Mouse (Mus musculus): ENCODE results near the gene Bicc1.
"Not testable (repeated sequence)": the region's sequence is repeated elsewhere in the genome, so short reads cannot be mapped to it uniquely, and the experiment has no call there.

Gene Bicc1

DNA sequence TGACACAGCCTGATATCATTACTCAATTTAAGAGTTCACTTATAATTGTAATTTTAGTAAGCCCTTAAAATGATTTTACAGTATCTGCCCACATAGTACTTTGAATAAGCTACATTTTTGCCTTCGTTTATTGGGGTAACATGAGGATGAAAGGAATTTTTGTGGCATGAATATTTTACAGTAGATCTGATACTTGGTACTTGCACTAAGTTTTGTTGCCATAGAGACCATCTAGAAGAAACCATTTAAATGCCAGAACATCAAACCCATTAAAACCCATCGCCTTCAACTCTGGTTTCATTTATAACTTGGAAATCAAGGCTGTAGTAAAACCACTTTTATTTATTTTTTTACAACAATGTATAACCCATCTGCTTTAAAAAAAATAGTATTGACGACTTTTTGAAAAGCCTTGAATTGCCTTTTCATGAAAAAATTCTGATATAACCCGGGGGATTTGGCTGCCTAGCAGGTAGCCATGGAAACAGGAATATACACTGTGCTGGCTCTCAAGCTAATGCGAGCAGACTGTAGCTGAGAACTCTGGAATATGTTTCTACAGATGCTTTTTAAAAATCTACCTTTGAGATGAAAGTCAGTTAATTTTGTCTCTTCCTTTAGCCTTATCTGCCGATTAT is 165.9 kb downstream of the Bicc1 start:
- no peak for DNase-seq (ENCODE audit: low spot score)

DNA sequence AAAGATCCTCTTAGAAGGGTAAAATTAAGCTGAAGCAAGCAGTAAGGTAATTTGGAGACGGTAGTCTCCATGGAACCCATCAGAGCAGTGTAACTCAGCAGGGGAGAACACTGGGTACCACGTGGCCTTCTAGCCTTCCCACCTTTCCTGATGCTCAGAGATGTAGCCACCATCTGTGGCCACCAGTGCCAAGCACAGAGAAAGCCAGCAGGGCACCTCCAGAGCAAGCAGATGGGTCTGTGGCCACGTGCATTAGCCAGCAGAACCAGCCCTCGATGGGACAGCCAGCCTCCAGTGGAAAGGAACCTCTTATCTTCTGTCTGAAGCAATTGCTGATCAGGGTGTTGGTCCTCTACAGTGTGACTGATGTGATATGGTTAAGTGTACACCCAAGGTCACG is 172.1 kb downstream of the Bicc1 start:
- no peak for DNase-seq (ENCODE audit: low spot score)

DNA sequence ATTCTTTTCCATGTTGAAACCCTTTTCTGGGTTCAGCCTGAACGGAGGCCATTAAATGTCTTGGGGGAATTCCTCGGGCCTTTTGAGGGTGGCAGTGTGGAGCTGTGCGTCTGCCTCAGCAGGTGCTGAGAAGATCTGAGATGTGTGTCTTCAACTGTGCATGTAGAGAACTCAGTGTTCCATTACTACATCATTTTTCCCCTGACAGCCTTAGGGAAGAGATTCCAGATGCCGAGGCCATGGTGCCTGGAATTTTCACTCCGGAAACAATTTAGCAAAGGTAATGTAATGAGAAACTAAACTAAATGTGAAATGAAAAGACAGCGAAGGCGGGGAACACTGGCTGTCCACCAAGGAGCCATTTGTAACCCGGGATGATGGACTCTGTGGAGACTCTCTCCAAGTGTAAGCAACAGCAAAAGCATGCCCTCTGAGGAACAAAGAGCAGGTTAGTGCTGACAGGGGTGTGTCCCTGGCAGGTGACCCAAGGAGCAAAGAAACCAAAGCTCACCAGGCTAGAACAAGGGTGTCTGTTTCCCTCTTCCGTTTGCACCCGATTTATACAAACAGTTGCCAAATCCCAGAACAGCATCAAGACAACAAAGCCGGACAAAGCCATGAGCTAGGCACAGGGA is 176.3 kb downstream of the Bicc1 start:
- DNase-seq (ENCODE audit: low spot score), result no peak

DNA sequence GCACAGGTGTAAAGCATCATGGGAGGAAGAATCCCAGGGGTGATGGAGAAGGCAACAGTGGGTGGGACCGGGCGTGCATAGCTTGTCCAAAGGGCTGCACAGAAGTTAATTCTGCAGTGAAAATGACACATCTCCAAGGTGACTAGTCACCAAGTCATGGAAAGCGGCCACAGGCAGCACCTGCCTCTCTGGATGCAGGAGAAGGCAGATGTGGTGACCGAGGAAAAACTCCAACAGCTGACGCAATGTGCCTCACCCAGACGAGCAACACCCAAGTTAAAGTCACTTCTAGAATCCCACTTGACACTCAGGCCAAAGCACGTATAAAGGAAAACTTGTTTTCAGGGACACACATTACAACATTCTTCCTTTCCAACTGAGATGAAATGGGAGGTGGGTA is 177.3 kb downstream of the Bicc1 start:
- no peak for DNase-seq (ENCODE audit: low spot score)

DNA sequence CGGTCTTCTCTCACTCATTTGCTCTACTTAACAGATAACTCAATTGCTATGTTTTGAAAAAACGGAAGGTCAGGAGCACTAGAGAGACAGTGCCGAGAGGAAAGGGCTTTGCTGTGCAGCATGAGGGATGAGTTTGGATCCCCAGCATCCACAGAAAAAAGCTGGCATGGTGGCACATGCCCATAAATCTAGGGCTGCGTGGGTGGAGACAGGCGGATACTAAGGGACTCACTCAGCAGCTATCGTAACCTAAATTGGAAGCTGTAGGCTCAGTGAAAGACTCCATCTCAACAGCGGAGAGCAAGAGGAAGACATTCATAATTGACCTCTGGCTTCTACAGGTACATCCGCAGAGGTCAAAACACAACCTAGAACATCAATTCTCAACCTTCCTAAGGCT is 179.8 kb downstream of the Bicc1 start:
- DNase-seq (ENCODE audit: low spot score), result no peak

DNA sequence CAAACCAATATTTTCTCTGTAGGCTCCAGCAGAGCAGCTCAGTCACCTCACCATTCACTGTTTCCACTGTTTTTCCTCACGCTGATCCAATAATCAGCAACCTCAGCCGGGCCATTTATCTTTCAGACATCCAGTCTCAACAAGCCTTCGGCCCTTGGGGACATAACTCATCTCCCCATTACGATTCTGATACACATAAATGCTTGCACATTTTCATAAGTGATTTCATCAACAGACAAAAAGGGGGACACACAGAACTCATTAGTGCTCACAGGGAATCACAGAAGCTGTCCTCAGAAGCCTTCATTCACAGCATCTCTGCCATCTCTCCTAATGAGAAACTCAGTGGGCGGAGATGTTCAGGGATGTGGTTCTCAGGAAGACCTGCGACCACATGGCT is 182.4 kb downstream of the Bicc1 start:
- DNase-seq (ENCODE audit: low spot score), result no peak

DNA sequence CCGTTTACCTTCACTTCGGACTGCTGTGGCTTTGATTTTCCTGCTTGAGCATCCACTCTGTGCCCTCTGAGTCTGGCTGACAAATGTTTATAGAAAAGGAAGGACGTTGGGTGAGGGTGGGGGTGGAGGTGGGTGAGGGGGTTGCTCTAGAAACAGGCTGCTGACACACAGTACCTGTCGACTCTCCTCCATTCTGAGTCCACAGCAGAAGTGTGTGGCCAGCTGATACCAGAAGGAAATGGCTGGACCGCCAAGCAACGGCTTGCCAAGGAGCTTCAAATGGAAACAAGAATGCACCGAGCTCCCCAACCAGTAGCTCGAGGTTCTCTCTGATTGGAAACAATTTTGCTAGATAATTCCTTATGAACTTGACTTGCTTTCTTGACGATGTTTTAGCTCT is 182.9 kb downstream of the Bicc1 start:
- no peak for DNase-seq (ENCODE audit: low spot score)

DNA sequence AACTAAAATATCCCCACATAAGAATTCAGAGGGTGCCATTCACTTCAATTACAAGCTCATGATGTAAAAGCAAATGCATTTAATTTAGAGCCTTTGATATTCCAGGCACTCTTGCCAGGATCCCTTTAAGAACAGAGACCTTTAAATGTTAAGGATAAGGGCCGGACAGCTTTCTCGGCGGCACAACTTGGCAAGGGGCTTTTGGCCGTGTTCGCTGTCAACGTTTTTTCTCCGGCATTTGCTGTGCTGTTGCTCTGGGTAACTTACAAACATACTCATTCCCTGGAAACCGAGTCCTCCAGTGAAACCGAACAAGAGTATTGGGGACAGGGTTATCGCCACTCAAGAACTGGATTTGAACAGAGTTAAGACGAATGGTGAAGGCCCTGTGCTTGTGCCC is 188.3 kb downstream of the Bicc1 start:
- DNase-seq (ENCODE audit: low spot score), result no peak

DNA sequence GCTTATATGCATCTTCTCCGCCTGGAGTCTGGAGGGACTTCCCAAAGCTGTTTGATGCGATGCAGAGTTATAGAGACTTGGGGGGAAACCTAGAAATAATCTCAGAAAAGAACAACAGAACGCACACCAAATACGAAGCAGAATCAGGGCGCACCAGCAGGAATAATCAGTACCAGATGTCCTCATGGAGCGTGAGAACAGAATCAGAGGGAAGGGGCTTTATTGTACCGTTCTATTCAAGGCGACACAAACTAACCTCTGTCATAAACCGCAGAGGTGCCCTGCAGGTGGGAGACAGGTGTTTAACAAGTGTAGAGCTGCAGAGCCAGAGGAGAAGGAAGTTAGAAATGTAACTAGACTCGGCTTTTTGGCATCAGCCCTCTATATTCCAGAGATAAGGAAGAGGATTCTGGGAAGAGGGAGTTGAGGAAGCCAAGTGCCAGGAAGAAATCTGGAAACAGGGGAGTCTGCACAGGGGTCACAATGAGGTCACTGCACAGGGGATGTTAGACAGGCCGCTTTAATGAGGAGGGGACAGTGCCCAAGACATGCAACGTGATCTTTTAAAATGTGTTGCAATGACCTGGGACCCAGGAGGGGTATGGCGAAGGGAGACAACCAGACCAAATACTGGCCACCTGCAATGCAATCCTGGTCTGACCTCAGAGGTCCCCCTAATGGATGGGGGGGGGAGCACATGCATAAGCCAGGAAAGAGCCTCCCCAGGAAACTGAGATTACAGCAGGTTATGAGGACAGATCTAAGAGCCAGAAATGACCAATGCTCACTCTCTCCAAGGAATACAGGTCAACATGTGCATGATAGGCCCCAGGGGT is 190.4 kb downstream of the Bicc1 start:
- DNase-seq (ENCODE audit: low spot score), result no peak

DNA sequence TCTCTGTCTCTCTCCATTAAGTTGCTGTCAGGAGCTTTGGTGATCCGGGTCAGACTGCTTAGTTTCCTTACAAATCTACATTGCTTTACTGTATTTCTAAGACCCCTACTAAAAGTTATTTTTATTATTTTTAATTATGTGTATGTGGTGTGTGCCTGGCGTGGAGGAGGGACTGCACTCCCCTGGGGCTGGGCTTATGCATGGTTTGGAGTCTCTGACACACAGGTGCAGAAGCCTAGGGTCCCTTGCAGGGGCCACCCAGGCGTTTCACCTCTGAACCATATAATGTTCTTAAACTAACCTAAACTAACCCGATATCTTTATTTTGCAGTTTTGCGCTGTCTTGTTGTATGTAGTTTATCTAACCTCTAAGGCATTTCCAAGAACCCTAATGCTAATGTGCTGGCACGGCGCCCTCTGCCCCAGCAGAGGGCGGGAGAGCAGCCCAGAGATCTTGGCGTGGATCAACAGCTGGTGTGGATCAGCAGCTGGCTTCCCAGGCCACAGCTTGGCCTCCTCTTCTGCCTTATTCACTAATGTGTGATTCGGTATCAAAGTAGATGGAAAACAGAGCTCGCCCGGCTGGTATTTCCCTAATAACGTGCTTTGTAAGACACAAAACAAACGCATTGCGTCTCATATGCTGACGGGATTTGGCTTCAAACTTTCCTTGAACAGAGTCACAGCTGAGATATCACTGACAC is 192.7 kb downstream of the Bicc1 start:
- DNase-seq (ENCODE audit: low spot score), result no peak

DNA sequence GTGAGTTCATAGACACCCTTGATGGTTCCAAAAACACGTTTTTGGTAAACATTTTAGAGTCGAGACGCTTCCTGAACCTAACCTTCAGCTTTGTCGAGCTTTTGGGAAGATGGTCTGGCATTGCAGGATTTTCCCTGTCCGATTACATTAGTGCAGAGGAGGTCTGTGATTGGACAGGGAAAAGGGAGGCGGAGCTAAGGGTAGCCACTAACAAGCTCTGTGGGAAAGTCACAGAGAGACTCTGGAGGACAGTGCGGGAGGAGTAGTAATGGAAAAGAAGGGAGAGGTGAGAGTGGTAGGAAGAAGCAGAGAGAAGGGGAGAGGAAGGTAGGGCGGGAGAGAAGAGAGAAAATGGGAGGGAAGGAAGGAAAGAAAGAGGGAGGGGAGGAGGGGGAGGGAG is 194.8 kb downstream of the Bicc1 start:
- no peak for DNase-seq (ENCODE audit: low spot score)

DNA sequence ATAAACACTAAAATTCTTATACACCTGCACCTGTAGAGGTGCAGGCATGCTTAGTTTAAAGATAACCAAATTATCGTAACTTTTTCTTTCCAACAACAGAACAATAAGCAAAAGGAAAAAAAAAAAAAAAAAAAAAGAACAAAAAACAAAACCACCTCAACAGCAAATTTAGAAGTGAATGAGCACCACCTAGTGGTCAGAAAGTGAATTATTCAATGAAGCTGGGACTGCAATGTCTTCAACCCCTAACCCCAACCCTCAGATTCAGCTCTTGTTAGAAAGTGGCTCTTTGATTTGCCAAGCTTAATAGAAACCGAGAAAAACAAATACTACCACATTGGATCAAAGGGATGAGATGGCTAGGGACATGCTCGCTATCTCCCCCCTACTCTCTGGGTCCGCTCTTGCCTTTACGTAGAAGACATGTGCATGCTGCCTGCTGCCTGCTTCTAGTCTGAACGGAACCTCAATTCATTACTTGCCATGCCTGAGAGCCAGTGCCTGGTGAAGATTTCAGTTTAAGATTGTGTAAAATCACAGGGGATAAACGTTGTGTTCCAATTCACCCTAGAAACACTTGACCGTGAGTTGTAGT is 195.8 kb downstream of the Bicc1 start:
- no peak for DNase-seq (ENCODE audit: low spot score)

DNA sequence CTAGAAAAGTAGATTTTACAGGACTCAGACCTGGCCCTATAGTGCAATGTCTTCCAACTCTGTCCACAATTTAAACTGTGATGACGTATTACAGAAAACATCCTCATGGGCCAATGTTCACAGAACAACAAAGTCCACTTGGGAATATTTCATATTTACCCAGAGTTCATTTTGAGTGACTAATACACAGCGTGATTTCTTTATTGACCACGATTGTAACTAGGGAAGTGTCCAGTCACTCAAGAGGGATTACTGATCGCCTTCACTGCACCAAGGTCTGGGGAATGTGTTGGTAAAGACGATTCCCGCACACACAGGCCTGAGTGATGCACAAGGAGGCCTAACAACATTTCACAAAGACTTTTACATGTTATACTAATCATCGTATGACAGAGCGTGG is 197.9 kb downstream of the Bicc1 start:
- no peak for DNase-seq (ENCODE audit: low spot score)

DNA sequence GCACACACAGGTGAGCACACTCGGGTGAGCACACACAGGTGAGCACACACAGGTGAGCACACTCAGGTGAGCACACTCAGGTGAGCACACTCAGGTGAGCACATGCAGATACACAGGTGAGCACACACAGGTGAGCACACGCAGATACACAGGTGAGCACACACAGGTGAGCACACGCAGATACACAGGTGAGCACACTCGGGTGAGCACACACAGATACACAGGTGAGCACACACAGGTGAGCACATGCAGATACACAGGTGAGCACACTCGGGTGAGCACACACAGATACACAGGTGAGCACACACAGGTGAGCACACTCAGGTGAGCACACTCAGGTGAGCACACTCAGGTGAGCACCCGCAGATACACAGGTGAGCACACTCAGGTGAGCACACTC is 199.1 kb downstream of the Bicc1 start:
- DNase-seq (ENCODE audit: low spot score), result not testable (repeated sequence)

DNA sequence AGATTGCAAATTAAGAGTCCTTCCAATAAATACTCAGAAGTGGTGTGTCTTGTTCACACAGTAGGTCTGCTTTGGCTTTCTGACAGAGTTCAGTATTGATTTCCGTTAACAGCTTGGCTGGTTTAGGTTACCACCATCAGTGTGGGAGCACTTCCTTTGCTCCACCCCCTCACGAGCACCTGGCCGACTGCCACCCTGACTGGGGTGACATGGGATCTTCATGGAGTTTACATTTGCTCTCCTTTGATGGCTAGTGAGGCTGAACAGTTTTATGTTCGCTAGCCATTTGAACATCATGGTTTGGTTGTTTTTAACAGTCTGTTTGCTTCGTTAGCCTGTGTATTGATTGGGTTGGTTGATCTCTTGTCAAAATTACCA is 206.7 kb downstream of the Bicc1 start:
- no peak for DNase-seq (ENCODE audit: low spot score)

DNA sequence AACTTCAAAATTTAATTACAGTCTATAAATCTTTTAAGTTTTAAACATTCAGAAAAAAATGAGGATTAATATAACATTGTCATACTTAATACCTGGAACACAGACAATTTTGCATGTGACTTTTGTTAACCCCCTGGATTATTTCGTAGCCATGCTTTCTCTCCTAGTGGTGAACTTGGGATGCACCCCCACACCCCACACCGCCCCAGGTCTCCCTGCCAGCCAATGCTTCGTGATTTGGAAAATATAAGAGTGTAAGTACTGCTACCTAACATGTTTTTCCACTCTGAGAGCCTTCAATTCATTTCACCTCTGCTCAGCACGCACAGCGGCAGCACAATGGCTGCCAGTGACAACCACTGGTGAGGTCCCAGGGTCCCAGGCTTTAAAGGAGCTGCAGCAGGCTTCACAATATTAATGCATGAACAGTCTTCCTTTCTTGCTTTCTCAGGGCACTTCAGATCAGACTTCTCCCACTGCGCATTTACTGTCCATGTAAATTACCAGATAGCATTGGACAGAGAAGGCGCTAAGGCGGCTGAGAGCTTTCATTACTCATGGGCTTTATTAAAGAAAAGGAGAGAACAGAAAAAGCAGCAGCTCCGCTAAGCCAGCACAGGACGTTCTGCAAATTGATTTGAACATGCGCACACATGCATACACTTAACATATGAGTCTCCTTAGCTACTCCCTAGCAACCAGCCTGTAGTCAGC is 207.3 kb downstream of the Bicc1 start:
- DNase-seq (ENCODE audit: low spot score), result no peak

DNA sequence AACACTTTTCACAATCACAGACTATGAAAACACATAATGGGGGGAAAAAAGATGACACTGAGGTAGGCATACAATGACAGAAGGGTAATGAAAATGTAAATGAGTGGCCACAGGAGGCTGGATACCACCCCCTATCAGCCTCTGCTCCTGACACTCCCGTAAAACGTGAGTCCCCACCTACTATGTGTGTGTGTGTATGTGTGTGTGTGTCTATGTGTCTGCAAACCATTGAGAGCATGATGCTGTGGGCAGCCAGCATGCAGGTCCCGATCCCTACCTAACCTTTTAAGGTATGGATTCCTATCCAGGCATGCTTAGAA is 209.4 kb downstream of the Bicc1 start:
- DNase-seq (ENCODE audit: low spot score), result no peak

DNA sequence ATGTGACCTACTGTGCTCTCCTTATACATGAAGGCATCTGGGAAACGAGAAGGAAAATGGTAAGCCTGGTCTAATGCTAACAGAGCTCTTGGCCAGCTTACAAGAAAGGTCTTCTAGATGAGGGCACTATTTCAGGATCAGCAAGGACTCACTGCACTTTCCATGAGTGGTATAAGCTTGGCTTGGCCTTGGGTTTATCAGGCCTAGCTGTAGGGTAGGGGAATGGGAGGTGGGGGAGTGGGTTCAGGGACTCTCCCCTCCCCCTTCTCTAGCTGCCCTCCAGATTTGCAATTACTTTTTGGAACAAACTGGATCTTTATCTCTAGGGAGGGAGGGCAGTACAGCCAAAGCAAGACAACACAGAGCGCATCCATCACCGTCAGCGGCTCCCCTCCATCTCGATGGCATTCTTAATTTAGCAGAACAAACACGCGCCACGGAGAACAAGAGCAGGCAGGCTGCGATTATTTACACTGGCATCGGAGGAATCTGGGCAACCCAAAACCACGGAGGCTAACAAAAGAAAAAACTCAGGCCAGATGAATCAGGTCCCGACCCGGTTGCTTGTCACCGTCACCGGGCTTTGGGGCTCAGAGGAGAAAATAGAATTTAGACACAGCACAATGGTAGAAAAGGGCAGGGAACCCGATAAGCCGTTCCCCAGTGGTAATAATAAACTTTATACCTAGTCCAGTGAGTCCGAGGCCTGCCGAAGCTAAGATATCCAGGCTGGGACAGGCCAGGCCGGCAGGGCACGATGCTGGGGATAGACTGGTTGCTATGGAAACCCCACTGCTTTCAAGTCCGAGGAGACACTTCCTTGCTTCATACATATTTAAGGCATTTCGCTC is 210.0 kb downstream of the Bicc1 start:
- DNase-seq (ENCODE audit: low spot score), result no peak

DNA sequence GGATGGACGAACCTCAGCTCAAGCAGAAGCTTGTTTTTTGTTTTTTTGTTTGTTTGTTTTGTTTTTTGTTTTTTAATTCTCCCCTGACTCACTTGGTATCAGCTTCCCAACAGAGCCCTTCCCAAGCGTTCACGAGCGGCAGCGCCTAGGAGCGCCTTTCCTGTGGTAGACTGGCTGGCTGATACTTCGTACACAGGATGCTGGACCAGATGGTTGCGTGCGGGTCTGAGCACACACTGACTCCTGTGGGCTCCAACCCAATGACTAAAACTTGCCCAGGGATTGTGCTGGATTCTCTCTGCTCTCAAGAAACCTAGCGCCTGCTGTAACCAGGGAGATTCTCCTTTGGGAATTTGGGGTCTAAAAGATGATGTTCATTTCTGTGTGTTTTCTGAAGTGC is 211.2 kb downstream of the Bicc1 start:
- DNase-seq (ENCODE audit: low spot score), result no peak

DNA sequence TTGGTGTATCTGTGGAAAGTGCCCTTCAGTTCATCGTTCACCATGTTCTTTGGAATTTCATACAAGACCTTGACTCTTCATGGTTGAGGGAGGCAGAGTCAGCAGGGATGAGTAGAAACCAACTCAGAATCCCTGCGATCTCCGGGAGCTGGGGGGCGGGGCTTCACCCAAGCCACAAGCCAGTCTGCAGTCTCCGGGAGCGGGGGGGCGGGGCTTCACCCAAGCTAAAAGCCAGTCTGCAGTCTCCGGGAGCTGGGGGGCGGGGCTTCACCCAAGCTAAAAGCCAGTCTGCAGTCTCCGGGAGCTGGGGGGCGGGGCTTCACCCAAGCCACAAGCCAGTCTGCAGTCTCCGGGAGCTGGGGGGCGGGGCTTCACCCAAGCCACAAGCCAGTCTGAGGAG is 213.4 kb downstream of the Bicc1 start:
- DNase-seq (ENCODE audit: low spot score), result not testable (repeated sequence)

DNA sequence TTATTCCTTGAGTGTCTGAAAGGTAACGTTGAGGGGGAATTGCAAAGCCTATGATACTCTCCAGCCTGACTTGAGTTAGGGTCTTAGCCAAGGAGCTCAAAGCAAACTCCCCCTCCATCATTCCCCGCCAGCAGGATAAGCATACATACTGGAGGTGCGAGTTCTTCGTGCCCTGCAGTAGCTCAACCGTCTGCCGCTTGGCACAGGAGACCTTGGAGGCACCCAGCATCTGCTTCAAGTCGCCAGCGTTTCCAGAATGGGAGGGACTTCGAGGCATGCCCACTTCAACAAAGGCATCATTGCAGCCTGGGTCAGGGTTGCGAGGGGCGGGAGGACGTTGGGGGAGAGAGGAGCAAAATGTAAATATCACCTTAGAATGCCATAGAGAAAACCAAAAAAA is 214.4 kb downstream of the Bicc1 start:
- DNase-seq (ENCODE audit: low spot score), result no peak

Data from yolk sac, embryonic 10.5 days (tissue).